Mouse (Mus musculus) large intestine, adult 2 months (tissue): ENCODE results near the gene Akr1b10. TPM values are rescaled to one million over a fixed set of nuclear protein-coding genes. Genes with fewer than 3 reads are reported as not detected.
"Not testable (repeated sequence)": the region's sequence is repeated elsewhere in the genome, so short reads cannot be mapped to it uniquely, and the experiment has no call there.

Experiments
- DNase-seq: peaks from one replicate; pipeline ENCODE4 v3.0.0-alpha.2; 2012; ENCODE audit warnings: low read depth, low spot score
- WGBS: fragments of 180-500 bp; shearing (Covaris S2); methylation state at CpG from one replicate; pipeline ENCODE4 v1.1.7; 2018; 5-methylcytosine and 5-hydroxymethylcytosine counted together
- polyA plus RNA-seq: library from polyadenylated mRNA; depleted of rRNA; stranded (reverse); fragments of >200 nt; gene quantifications from 2 replicates; pipeline ENCODE4 v1.2.3, GENCODE M21; 2012

The Akr1b10 gene
- polyA plus RNA-seq, 1 experiment, result 11.6 TPM

GRCm38 (mm10) chr6:34367998-34368397 lies 16.0 kb upstream of the Akr1b10 start:
- no peak for DNase-seq
- WGBS, result 82% methylated on average over 9 of the region's 9 CpGs

GRCm38 (mm10) chr6:34370081-34370480 lies 13.9 kb upstream of the Akr1b10 start:
- DNase-seq, result no peak
- WGBS, result 80% methylated on average over 8 of the region's 8 CpGs

DNA sequence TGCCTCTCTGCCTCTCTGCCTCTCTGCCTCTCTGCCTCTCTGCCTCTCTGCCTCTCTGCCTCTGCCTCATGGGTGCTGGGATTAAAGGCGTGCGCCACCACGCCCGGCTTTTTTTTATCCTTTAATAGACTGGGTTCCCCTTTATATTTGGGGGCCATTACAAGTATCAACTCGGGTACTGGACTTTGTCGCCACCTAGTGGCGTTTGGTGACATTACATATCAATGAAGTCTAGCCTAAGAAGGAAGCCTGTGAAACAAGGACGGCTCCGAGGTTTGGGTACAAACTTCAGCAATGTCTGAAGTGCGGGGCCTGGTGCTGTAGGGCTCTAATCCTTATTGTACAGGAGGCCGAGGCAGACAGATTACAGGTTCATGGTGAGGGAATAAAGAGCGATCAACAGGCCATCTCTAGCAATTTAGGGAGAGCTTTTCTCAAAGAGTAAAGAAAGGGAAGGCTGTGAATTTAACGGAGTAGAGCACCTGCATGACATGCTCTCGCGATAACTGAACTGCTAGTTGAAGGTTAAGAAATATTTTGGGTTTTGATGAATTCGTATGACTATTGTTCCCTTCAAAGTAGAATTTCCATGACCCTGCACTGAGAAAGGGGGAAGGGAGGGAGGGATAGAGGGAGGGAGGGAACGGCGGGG lies 12.2 kb upstream of the Akr1b10 start:
- WGBS, result 19% methylated on average over 18 of the region's 18 CpGs
- DNase-seq, result no peak

- no peak for DNase-seq
- 82% methylated on average over 7 of the region's 7 CpGs for WGBS
These were observed 10.2 kb upstream of the Akr1b10 start for GRCm38 (mm10) chr6:34373841-34374240.

GRCm38 (mm10) chr6:34375888-34376287 lies 8.1 kb upstream of the Akr1b10 start:
- DNase-seq, result not testable (repeated sequence)
- 81% methylated on average over 5 of the region's 5 CpGs for WGBS

- 44% methylated on average over 8 of the region's 8 CpGs for WGBS
- no peak for DNase-seq
These were observed 617 bp upstream of the Akr1b10 start for GRCm38 (mm10) chr6:34383401-34383800.

DNA sequence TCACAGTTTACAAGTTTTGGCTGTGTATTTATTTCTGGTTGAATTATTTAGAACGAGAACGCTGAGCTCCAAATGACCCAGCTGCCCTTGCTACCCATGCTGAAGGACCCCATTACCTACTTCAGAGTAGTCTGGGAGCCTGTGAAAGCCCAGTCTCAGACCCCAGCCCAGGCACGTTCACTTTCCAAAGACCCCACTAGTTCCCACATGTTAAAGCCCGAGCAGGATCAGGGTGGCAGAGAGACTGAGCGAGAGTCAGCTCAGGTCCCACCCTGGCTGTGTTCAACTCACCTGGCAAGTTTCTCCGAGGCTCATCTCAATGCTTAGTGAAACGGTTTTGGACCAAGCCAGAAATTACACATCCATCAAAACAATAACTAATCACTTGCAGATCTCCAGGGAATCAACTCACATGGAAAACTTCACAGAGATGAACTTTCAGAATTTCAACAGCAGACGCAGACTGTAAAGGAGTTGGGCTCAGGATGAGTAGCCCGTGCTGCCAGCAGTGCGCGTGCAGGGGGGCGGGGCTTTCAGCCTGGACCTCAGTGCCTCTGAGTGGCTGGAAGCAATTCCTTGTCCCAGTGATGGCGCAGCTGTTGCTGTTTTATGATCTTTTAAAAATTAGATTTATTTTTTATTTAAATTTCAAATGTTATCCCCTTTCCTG lies 818 bp downstream of the Akr1b10 start:
- no peak for DNase-seq

GRCm38 (mm10) chr6:34388420-34389156 lies 4.6 kb downstream of the Akr1b10 start:
- 66% methylated on average over 4 of the region's 4 CpGs for WGBS

More for the DNA sequence above, 818 bp downstream of the Akr1b10 start:
- 3% methylated on average over 13 of the region's 13 CpGs for WGBS

DNA sequence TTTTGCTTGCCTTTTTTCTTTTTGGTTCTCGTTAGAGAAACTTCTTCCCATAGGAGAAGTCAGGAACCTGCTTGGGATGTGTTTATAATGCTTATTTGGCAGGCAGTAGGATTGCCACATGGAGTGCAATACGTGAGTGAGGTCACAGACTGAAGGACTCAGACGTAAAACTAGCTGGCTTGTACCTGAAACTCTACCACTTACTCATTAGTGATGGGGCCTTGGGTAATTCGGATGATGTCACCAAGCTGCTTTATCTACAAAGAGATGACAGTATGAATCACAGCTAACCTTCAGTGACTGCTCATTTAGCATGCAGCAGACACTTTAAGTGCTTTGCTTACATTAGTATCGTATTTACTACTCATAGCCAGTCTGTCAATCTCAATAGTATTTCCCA lies 11.9 kb downstream of the Akr1b10 start:
- DNase-seq, result no peak
- WGBS, result 73% methylated on average over 5 of the region's 5 CpGs

More at GRCm38 (mm10) chr6:34388420-34389156, 4.6 kb downstream of the Akr1b10 start:
- DNase-seq, result no peak

GRCm38 (mm10) chr6:34398431-34398830 lies 14.4 kb downstream of the Akr1b10 start:
- no peak for DNase-seq
- WGBS, result 93% methylated on average over 6 of the region's 6 CpGs

DNA sequence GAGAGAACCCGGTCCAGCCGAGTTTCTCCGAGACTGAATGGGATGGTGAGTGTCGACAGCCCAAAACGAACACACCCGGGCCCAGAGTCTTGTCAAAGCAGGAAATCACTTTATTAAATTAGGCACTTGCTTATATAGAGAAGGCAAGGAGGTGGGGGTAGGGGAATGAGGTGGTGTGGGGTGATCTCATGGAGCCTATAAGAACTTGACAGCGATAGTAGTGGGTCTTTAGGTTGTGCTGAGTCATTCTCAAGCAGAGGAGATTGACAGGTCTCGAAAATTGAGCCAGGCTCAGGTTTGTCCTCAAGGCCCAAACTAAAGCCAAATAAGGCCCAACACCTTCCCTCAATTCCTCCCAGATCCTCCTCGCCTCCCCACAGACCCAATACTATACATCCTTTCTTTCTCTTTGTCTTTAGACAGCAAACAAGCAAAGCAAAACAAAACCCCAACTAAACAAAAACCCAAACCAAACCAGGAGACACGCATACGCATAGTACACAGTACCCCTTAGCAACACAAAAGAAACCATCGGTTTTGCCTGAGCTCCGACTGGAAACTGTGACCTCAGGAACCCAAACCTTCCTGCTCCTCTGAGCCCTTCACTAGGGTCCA lies 15.7 kb downstream of the Akr1b10 start:
- DNase-seq, result no peak
- WGBS, result 87% methylated on average over 13 of the region's 13 CpGs

- DNase-seq, result no peak
- WGBS, result 79% methylated on average over 2 of the region's 2 CpGs
These were observed 16.7 kb downstream of the Akr1b10 start for GRCm38 (mm10) chr6:34400696-34401095.

- WGBS, result 82% methylated on average over 4 of the region's 4 CpGs
- DNase-seq, result no peak
These were observed 22.7 kb downstream of the Akr1b10 start for GRCm38 (mm10) chr6:34406746-34407145.

DNA sequence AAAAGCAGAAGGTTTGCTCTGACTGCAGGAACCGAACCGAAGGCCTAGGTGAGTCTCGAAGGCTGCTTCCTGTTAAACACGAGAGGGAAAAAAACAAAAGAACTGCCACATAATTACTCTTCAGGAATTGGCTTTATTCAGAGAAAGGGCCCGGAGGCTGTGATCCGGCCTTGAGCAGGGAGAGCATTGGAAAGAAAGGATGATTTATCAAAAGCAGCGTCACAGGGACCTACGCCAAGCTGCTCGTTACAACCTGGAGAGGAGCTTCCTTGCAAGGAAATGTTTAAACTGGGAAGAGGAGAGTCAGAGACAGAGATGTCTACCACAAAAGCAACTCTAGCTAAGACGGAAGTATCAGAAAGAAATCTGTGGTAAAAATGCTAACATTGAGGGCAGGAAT lies 23.4 kb downstream of the Akr1b10 start:
- DNase-seq, result no peak
- 80% methylated on average over 10 of the region's 10 CpGs for WGBS

GRCm38 (mm10) chr6:34412023-34412422 lies 28.0 kb downstream of the Akr1b10 start, which contains the start of gene Akr1b7:
Gene Akr1b7, plus strand, starts transcription at chr6:34412334.
- peak; percentile 89 for DNase-seq
- WGBS, result 18% methylated on average over 6 of the region's 6 CpGs

GRCm38 (mm10) chr6:34412688-34413087 lies 28.7 kb downstream of the Akr1b10 start:
- no peak for DNase-seq
- 66% methylated on average over 1 of the region's 1 CpGs for WGBS

- not testable (repeated sequence) for DNase-seq
- WGBS, result 12% methylated on average over 1 of the region's 1 CpGs
These were observed 29.4 kb downstream of the Akr1b10 start for GRCm38 (mm10) chr6:34413386-34413785.

DNA sequence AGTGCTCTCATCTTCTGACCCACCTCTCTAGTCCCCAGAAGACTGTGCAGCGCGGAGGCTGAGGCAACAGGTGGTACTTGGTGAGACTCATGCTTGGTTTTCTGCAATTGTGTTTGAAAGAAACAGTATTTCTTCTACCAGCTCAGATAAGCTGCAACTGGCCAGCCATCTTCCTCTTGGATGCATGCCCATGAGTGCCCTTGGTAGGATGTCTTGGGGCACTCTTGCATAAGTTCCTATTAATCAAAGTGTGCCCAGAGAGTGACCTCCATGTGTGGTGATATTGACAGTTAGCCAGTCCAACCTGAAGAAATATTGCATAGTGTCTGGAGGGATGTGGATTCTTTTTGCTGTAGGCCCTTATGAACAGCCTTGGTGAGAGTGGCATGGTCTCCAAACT lies 32.5 kb downstream of the Akr1b10 start:
- 100% methylated on average over 2 of the region's 2 CpGs for WGBS
- no peak for DNase-seq

DNA sequence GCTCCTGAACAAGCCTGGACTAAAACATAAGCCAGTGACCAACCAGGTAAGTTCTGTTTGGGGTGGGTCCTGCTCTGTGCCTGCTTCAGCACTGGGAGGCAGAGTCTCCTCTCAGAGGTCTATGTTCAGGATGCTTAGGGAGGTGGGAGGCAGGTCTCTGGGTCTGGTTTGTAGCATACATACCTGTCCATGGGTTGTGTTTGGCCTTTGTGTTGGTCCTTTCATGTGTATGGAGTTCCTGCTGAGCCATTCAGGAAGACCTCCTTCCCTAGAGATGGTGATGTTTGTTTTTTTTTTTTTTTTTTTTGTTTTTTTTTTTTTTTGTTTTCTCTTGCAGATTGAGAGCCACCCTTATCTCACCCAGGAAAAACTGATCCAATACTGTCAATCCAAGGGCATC lies 35.1 kb downstream of the Akr1b10 start:
- no peak for DNase-seq

DNA sequence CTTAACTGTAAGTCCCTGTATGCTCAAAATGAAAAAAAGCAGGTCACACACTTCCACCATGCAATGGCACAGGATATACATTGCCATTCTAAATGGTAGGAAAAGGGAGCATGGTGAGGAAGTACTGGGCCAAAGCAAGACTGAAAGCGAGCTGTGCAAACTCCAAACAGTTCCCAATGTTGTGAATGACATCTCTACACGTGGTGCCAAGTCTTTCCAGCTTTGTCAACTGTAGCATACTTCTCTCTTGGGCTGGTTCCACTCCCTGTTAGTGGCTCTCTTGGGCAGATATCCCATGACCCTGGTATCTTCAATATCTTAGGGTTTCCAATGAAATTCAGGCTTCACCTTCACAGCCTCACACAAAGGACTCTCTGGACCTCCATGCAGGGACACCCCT lies 55.0 kb downstream of the Akr1b10 start:
- 58% methylated on average over 2 of the region's 2 CpGs for WGBS
- DNase-seq, result no peak
